Mouse (Mus musculus): ENCODE measurements at regions not wholly inside any gene's neighbourhood (a gene's known extent, or its start where the extent isn't known, plus 50 kb on each side); places are given as distances from the start of the nearest gene placed in this dataset.
A peak's percentile ranks its signal among the peaks of the same experiment; 100 is the strongest.

DNA sequence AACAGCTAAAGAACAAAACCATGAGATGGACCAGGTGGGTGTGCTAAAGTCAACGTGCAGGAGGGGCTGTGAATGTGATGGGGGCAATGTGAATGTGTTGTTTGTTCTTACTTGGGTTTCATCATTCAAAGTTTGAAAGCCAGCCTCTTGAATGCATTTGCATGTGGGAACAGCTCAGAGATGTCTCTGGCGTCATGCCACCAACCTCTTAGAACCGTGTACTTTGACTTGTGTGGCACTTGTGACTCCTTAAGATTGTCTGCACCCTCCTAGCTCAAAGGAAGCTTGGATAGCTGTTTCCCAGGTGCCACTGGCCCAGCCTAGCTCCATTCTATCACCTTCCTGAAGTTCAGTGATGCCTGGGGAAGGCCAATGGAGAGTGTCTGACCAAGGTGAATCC, 147.2 kb upstream of the Irf2bp2 start:
- no peak overlapping the region for H3K4me2 ChIP-seq
- whole genome bisulfite sequencing = 73% methylated on average over 3 of the region's 3 CpGs
- no peak overlapping the region for H3K9ac ChIP-seq
- no peak for ATAC-seq (ENCODE audit: insufficient number of reproducible peaks, low FRiP score, low TSS enrichment, low read depth)
- H3K27me3 ChIP-seq = no peaks in the 10 kb centered on the region
- peaks cover 22% of the 10 kb centered on the region for H3K4me1 ChIP-seq
- H3K9me3 ChIP-seq = no peaks in the 10 kb centered on the region
- H3K27ac ChIP-seq = no peak overlapping the region
- H3K36me3 ChIP-seq = no peaks in the 10 kb centered on the region
- no peak overlapping the region for H3K4me3 ChIP-seq

DNA sequence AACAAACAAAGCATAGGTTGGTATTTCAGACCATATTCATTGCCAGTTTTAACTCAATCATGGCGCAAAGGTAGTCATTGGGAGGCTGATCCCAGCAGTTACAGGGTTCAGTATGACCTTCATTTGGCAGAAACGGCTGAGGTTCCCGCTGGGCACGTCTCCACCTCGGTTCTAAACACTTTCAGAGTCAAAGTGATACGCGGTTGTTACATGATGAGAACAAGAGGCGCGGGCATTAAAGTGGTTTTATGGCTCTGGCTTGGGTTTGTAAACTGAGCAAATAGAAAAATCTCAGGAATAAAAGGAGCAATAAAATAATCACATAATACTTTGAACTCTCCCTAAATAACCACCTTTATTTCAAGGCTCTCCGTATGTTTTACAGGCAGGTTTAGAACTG, 146.0 kb upstream of the Irf2bp2 start:
- Histone ChIP-seq H3K9me3 (no peaks in the 10 kb centered on the region), H3K27ac (no peak overlapping the region), H3K9ac (no peak overlapping the region), H3K4me1 (peaks cover 29% of the 10 kb centered on the region), H3K27me3 (no peaks in the 10 kb centered on the region), H3K36me3 (no peaks in the 10 kb centered on the region), H3K4me2 (no peak overlapping the region), H3K4me3 (no peak overlapping the region)
- 54% methylated on average over 10 of the region's 10 CpGs for WGBS
- no peak for ATAC-seq (ENCODE audit: insufficient number of reproducible peaks, low FRiP score, low TSS enrichment, low read depth)

GRCm38 (mm10) chr8:126737032-126737431, 143.2 kb upstream of the Irf2bp2 start:
- WGBS = 46% methylated on average over 5 of the region's 5 CpGs
- Histone ChIP-seq H3K9me3 (no peaks in the 10 kb centered on the region), H3K27me3 (no peaks in the 10 kb centered on the region), H3K9ac (no peak overlapping the region), H3K4me1 (peaks cover 55% of the 10 kb centered on the region), H3K4me3 (no peak overlapping the region), H3K27ac (peak overlapping the region; percentile 94), H3K4me2 (no peak overlapping the region), H3K36me3 (no peaks in the 10 kb centered on the region)
- ATAC-seq (ENCODE audit: insufficient number of reproducible peaks, low FRiP score, low TSS enrichment, low read depth) = no peak

GRCm38 (mm10) chr8:126736441-126736962, 142.7 kb upstream of the Irf2bp2 start:
- H3K36me3 ChIP-seq = no peaks in the 10 kb centered on the region
- H3K9me3 ChIP-seq = no peaks in the 10 kb centered on the region
- H3K9ac ChIP-seq = peak overlapping the region; percentile 15; the same call in 1 of the 2 replicates
- 0 out of 2 replicates have a peak overlapping the region, but pooled peaks have one; percentile 19 for H3K4me2 ChIP-seq
- H3K27ac ChIP-seq = peak overlapping the region; percentile 94
- peaks cover 58% of the 10 kb centered on the region for H3K4me1 ChIP-seq
- 18% methylated on average over 10 of the region's 10 CpGs for WGBS
- no peak overlapping the region for H3K4me3 ChIP-seq
- peak; percentile 46; the same call in 1 of the 2 replicates for ATAC-seq (ENCODE audit: insufficient number of reproducible peaks, low FRiP score, low TSS enrichment, low read depth)
- H3K27me3 ChIP-seq = no peaks in the 10 kb centered on the region

GRCm38 (mm10) chr8:126735488-126736440, 142.0 kb upstream of the Irf2bp2 start:
- Histone ChIP-seq H3K4me3 (no peak overlapping the region), H3K9me3 (no peaks in the 10 kb centered on the region), H3K27ac (peak overlapping the region; percentile 94), H3K27me3 (no peaks in the 10 kb centered on the region), H3K4me1 (peaks cover 61% of the 10 kb centered on the region), H3K4me2 (0 out of 2 replicates have a peak overlapping the region, but pooled peaks have one; percentile 20), H3K9ac (no peak overlapping the region), H3K36me3 (no peaks in the 10 kb centered on the region)
- 14% methylated on average over 25 of the region's 25 CpGs for WGBS
- ATAC-seq (ENCODE audit: insufficient number of reproducible peaks, low FRiP score, low TSS enrichment, low read depth) = peak; percentile 83

- H3K4me1 ChIP-seq = peaks cover 68% of the 10 kb centered on the region
- H3K9me3 ChIP-seq = no peaks in the 10 kb centered on the region
- peak; percentile 20; the same call in 1 of the 2 replicates for ATAC-seq (ENCODE audit: insufficient number of reproducible peaks, low FRiP score, low TSS enrichment, low read depth)
- no peaks in the 10 kb centered on the region for H3K36me3 ChIP-seq
- no peaks in the 10 kb centered on the region for H3K27me3 ChIP-seq
- H3K9ac ChIP-seq = no peak overlapping the region
- no peak overlapping the region for H3K4me2 ChIP-seq
- WGBS = 38% methylated on average over 7 of the region's 7 CpGs
- H3K4me3 ChIP-seq = no peak overlapping the region
- peak overlapping the region; percentile 94 for H3K27ac ChIP-seq
These were observed 141.1 kb upstream of the Irf2bp2 start for GRCm38 (mm10) chr8:126734743-126735487.

DNA sequence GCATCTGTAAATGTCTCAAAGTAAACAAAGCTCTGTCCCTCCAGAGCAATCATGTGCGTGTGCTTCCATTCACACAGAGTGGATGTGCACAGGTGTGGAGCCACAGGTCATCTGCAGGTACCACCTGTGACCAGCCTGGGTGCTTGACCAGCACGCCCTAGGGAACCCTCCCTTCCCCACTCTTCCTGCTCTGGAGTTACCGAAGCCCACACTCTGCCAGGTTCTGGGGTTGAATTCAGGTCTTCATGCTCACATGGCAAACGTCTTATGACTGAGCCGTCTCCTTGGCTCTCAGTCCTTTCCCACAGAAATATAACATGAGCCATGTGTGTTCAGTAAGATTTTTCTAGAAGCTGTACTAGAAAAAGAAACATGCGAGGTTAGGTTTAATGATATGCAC, 140.0 kb upstream of the Irf2bp2 start:
- peaks cover 74% of the 10 kb centered on the region for H3K4me1 ChIP-seq
- no peak for ATAC-seq (ENCODE audit: insufficient number of reproducible peaks, low FRiP score, low TSS enrichment, low read depth)
- 44% methylated on average over 6 of the region's 6 CpGs for WGBS
- H3K4me3 ChIP-seq = no peak overlapping the region
- H3K36me3 ChIP-seq = no peaks in the 10 kb centered on the region
- H3K4me2 ChIP-seq = no peak overlapping the region
- no peaks in the 10 kb centered on the region for H3K27me3 ChIP-seq
- H3K27ac ChIP-seq = peak overlapping the region; percentile 94
- H3K9me3 ChIP-seq = no peaks in the 10 kb centered on the region
- H3K9ac ChIP-seq = no peak overlapping the region

DNA sequence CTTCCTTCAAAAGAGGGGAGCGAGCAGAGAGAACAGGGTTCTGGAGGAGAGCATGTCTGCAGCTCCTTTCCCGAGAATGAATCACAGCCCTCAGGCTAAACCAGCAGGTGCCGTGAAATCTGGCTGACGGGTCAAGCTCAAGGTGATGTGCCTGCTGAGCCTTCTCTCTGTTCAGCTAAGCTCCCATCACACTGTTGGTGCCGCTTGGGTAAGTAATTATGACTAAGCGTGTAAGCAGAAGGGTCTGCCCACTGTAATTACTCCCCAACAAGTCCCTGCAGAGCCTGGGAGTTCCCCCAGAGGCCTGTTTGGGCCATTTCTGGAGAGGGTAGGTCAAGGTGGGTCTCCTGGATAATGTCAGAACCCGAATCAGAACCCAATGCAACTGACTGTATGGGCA, 139.5 kb upstream of the Irf2bp2 start:
- H3K4me2 ChIP-seq = no peak overlapping the region
- H3K9me3 ChIP-seq = no peaks in the 10 kb centered on the region
- WGBS = 40% methylated on average over 7 of the region's 7 CpGs
- H3K27me3 ChIP-seq = no peaks in the 10 kb centered on the region
- peaks cover 78% of the 10 kb centered on the region for H3K4me1 ChIP-seq
- no peaks in the 10 kb centered on the region for H3K36me3 ChIP-seq
- H3K27ac ChIP-seq = peak overlapping the region; percentile 94
- ATAC-seq (ENCODE audit: insufficient number of reproducible peaks, low FRiP score, low TSS enrichment, low read depth) = no peak
- H3K4me3 ChIP-seq = no peak overlapping the region
- H3K9ac ChIP-seq = no peak overlapping the region

GRCm38 (mm10) chr8:126730017-126730631, 136.3 kb upstream of the Irf2bp2 start:
- H3K27ac ChIP-seq = no peak overlapping the region
- H3K9ac ChIP-seq = no peak overlapping the region
- ATAC-seq (ENCODE audit: insufficient number of reproducible peaks, low FRiP score, low TSS enrichment, low read depth) = no peak
- H3K4me1 ChIP-seq = peaks cover 52% of the 10 kb centered on the region
- H3K27me3 ChIP-seq = no peaks in the 10 kb centered on the region
- WGBS = 72% methylated on average over 3 of the region's 3 CpGs
- H3K4me3 ChIP-seq = no peak overlapping the region
- no peak overlapping the region for H3K4me2 ChIP-seq
- no peaks in the 10 kb centered on the region for H3K9me3 ChIP-seq
- no peaks in the 10 kb centered on the region for H3K36me3 ChIP-seq

DNA sequence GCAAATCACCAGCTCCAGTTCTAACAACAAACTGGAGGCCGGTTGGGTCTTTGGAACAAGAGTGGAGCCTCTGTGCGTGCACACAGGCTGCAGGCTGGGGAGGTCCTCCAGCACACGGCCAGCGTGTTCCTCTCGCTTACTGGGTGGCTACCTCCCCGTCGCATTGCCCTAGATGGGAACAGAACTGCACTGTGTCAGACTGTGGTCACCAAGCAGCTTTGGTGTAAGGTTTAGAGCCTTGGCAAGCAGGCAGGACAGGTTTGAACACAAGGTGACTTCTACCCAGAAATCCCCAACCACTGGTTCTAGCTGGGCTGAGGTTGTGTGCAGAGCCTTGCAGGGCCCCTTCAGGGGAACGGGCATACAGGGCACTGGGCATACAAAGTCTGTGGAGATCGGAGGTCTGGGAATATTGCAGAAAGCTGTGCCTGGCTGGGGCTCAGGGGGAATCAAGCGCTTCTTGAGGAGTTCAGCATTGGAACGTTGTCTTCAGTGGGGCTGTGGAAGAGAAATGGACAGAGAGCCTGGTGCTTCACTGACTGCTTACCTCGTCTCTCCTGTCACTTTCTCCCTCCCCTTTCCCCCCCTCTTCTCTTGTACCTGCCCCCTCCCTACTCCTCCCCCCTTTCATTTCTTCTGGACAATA, 135.3 kb upstream of the Irf2bp2 start:
- Histone ChIP-seq H3K27me3 (no peaks in the 10 kb centered on the region), H3K27ac (peak overlapping the region; percentile 74), H3K9ac (no peak overlapping the region), H3K36me3 (no peaks in the 10 kb centered on the region), H3K4me3 (no peak overlapping the region), H3K4me2 (no peak overlapping the region), H3K4me1 (peaks cover 42% of the 10 kb centered on the region), H3K9me3 (no peaks in the 10 kb centered on the region)
- ATAC-seq (ENCODE audit: insufficient number of reproducible peaks, low FRiP score, low TSS enrichment, low read depth) = 0 out of 2 replicates have a peak, but pooled peaks have one; percentile 46
- WGBS = 63% methylated on average over 12 of the region's 12 CpGs

GRCm38 (mm10) chr8:126728135-126728534, 134.3 kb upstream of the Irf2bp2 start:
- Histone ChIP-seq H3K36me3 (no peaks in the 10 kb centered on the region), H3K4me2 (no peak overlapping the region), H3K4me3 (no peak overlapping the region), H3K9me3 (no peaks in the 10 kb centered on the region), H3K4me1 (peaks cover 32% of the 10 kb centered on the region), H3K9ac (no peak overlapping the region), H3K27me3 (no peaks in the 10 kb centered on the region), H3K27ac (peak overlapping the region; percentile 61)
- 89% methylated on average over 5 of the region's 5 CpGs for WGBS
- ATAC-seq (ENCODE audit: insufficient number of reproducible peaks, low FRiP score, low TSS enrichment, low read depth) = no peak
